Mouse (Mus musculus) ES-E14 (cell line): Measurements from ENCODE around the gene Il3. TPM values are rescaled to one million over a fixed set of nuclear protein-coding genes. Genes with fewer than 3 reads are reported as not detected.
A peak's percentile ranks its signal among the peaks of the same experiment; 100 is the strongest.

Experiments
- DNase-seq: peaks from one replicate; pipeline ENCODE4 v3.0.0-alpha.2; 2013; ENCODE audit warnings: low read depth, low spot score
- H3K27ac ChIP-seq: 2 replicates; pipeline ENCODE4 v1.5.1; 2012; ENCODE audit warnings: low read depth, mild to moderate bottlenecking, low read length, moderate library complexity, mixed read lengths; ENCODE audit not compliant: poor library complexity, insufficient read depth, severe bottlenecking
- H3K36me3 ChIP-seq: 2 replicates; pipeline ENCODE4 v1.6.1; 2012; ENCODE audit warnings: mild to moderate bottlenecking, low read length, moderate library complexity, mixed read lengths; ENCODE audit not compliant: control insufficient read depth, poor library complexity, insufficient read depth, severe bottlenecking
- H3K4me1 ChIP-seq, 2 experiments: fragments of 150-350 bp in 1 of 2; sonication (generic) in 1 of 2; 2 replicates each; pipeline ENCODE4 v1.6.1; 2012; ENCODE audit warnings: low read length in 2 of 2, mild to moderate bottlenecking in 1 of 2, mixed read lengths in 1 of 2; ENCODE audit not compliant: control insufficient read depth in 2 of 2, insufficient read depth in 2 of 2, poor library complexity in 1 of 2
- H3K4me3 ChIP-seq, 2 experiments: fragments of 150-350 bp in 1 of 2; sonication (generic) in 1 of 2; 2 replicates each; pipeline ENCODE4 v1.5.1; 2012; ENCODE audit warnings: low read length in 2 of 2, low read depth in 1 of 2, mild to moderate bottlenecking in 1 of 2, mixed read lengths in 1 of 2; ENCODE audit not compliant: insufficient read depth in 1 of 2, poor library complexity in 1 of 2, severe bottlenecking in 1 of 2
- H3K9ac ChIP-seq: 2 replicates; pipeline ENCODE4 v1.6.1; 2012; ENCODE audit warnings: low read depth, mild to moderate bottlenecking, low read length, mixed read lengths; ENCODE audit not compliant: poor library complexity, insufficient read depth, severe bottlenecking
- H3K9me3 ChIP-seq: fragments of 150-350 bp; sonication (generic); 2 replicates; pipeline ENCODE4 v1.6.1; 2012; ENCODE audit warnings: low read depth, mild to moderate bottlenecking, low read length; ENCODE audit not compliant: control insufficient read depth, insufficient read depth
- CHD2 ChIP-seq: IDR thresholded peaks from 2 replicates; pipeline ENCODE4 v1.6.1; 2014; ENCODE audit warnings: mild to moderate bottlenecking, low read depth, low read length, inconsistent platforms
- HCFC1 ChIP-seq: IDR thresholded peaks from 2 replicates; pipeline ENCODE4 v1.6.1; 2012; ENCODE audit warnings: low read length, inconsistent platforms, borderline replicate concordance; ENCODE audit not compliant: insufficient read depth
- MAFK ChIP-seq: IDR thresholded peaks from 2 replicates; pipeline ENCODE4 v1.6.1; 2014; ENCODE audit warnings: mild to moderate bottlenecking, low read depth, low read length, inconsistent platforms; ENCODE audit not compliant: insufficient read depth
- ZC3H11A ChIP-seq: IDR thresholded peaks from 2 replicates; pipeline ENCODE4 v1.6.1; 2012; ENCODE audit warnings: low read depth, mild to moderate bottlenecking, inconsistent platforms, low read length, borderline replicate concordance
- ZNF384 ChIP-seq: IDR thresholded peaks from 2 replicates; pipeline ENCODE4 v1.6.1; 2012; ENCODE audit warnings: low read depth, low read length, inconsistent platforms
- in situ Hi-C, 2 experiments: fragments of 600-800 bp; cut with MboI; formaldehyde crosslinking; loops; one replicate each; pipeline ENCODE4 v1.15.1; 2025; ENCODE audit warnings: low sequenced_read_pairs in 2 of 2, inconsistent platforms in 1 of 2; ENCODE audit not compliant: unreplicated experiment in 2 of 2
- total RNA-seq: library from RNA; depleted of rRNA; stranded (reverse); fragments of 300-350 nt; gene quantifications from 2 replicates; pipeline ENCODE4 v1.2.3, GENCODE M21; 2012

Il3 gene
- total RNA-seq, 1 experiment = not detected

DNA sequence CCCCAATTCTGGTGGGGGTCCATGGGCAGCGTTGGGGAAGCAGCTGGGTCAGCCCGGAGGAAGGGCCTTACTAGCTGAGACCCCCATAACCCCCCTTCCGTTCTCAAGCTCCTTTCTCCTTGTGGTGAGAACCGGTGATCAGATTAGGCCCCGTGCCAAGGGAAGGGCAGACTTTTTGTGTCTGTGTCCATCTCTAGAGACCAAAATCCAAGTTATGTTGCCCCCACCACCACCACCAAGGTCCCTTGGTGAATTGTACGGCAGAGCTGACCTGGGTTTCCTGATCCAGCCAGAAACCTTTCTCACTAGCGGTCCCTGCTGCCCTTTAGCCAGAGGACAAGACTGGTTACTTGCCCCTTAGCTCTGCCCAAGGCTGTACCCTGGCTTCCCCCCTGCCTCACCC is 37.4 kb upstream of the Il3 start:
- Histone ChIP-seq H3K4me3 (peak overlapping the region; percentile 61 to 90), H3K9ac (peak overlapping the region; percentile 51), H3K36me3 (no peaks in the 10 kb centered on the region), H3K9me3 (no peaks in the 10 kb centered on the region), H3K4me1 (peaks cover 0 to 6% of the 10 kb centered on the region in 2 experiments; a peak in 1 of 4 replicates), H3K27ac (no peak overlapping the region)
- no peak for DNase-seq
- in situ Hi-C loops = no loop called here
- no peak for TF ChIP-seq HCFC1
- TF ChIP-seq MAFK = no peak
- TF ChIP-seq ZNF384 = no peak
- TF ChIP-seq ZC3H11A = no peak
- TF ChIP-seq CHD2 = no peak

DNA sequence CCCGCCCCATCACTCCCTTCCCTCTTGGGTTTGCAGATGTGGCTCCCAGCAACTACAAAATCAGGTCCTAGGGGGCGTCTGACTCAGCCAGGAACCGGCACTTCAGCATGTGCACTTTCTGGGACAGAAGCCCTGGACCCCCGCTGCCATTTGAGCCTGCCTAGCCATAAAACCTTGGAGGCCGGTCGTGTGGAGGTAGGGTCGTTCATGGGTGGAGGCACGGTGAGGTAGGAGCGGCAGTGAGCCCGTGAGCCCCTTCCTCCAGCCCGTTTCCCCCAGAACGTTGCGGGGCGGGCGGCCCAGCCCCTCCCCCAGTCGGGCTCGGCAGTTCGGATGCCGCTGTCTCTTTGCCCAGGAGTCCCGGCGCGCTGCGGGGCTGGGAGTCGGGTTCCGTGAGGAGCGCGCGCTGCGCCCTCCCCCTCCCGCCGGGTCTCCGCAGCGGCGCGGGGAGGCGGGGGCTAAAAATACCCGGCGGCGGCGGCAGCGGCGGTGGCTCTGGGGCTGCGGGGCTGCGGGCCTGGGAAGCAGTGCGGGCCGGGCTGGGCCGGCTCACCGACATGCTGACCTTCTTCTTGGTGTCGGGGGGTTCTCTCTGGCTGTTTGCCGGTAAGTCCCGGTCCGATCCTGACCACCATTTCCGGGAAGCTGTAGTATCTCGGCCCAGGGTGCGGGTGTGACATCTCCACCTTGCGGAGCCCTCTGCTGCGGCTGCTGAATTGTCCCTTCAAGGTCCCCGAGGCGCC is 36.8 kb upstream of the Il3 start, which contains the start of gene Acsl6:
Gene Acsl6, plus strand, starts transcription at position 71 of the 743 bp plus-strand sequence.
- Histone ChIP-seq H3K9me3 (no peaks in the 10 kb centered on the region), H3K9ac (peak within 1 kb of the TSS; percentile 51), H3K36me3 (no peaks in the 10 kb centered on the region), H3K4me3 (peak within 1 kb of the TSS; percentile 61 to 90), H3K4me1 (peaks cover 0 to 6% of the 10 kb centered on the region in 2 experiments; a peak in 1 of 4 replicates), H3K27ac (no peak within 1 kb of the TSS)
- in situ Hi-C loops = no loop called here
- peak; percentile 40 for DNase-seq
- TF ChIP-seq HCFC1 = no peak
- TF ChIP-seq CHD2 = no peak
- TF ChIP-seq ZC3H11A = no peak
- TF ChIP-seq ZNF384 = no peak
- TF ChIP-seq MAFK = no peak

DNA sequence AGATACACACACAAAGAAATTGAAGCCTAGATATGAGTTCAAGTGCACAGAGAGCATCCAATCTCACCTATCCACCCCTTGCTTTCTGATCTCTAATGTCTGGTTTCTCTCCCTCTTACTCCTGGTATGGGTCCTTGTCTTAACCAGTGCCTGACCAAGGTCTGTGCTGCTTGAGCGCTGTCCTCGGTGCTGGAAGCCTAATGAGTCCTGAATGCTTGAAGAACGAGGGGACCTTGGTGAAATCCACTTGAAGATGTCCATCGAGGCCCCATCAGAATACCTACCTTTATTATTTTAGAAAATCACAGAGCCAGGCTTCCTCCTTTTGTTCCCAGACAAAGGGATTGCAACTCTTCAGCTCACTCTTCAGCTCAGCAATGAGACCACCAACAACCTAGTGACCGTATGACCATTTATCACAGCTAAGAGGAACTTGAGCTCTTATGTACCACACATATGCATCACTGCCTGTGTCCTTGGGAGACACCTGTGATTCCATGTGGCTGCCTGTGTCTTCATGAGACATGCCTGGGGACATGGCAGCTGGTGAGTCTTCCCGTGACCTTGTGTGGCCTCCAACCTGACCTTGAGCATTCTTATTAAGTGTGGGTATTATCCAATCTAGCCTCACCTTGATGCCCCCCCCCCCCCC is 36.1 kb upstream of the Il3 start:
- no peaks in the 10 kb centered on the region for H3K9me3 ChIP-seq
- no peak overlapping the region for H3K27ac ChIP-seq
- no peaks in the 10 kb centered on the region for H3K36me3 ChIP-seq
- in situ Hi-C loops = no loop called here
- TF ChIP-seq CHD2 = no peak
- no peak for TF ChIP-seq ZC3H11A
- TF ChIP-seq HCFC1 = no peak; the same call in 1 of the 2 replicates
- no peak for TF ChIP-seq ZNF384
- no peak for TF ChIP-seq MAFK
- peak; percentile 76 for DNase-seq
- H3K4me3 ChIP-seq = no peak overlapping the region
- H3K9ac ChIP-seq = no peak overlapping the region
- H3K4me1 ChIP-seq = peaks cover 0 to 6% of the 10 kb centered on the region in 2 experiments; a peak in 1 of 4 replicates

DNA sequence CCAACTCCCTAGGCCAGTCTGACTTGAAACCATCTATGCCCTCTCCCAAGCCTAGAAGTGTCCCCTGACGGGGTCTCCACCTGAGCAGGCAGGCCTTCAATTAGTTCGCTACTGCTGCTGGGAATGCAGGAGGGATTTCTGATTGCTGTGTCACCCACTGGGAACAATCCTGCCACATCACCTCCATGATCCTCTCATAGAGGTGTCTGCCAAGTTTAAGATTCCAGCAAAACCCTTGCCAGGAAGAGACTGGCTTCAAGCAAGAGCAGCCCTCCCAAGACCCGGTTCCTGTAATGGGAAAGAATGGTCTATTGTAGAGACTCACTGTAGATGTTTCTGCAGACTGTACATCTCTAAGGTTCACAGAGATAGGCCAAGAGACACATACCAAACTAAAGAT is 35.5 kb upstream of the Il3 start:
- no peak; the same call in 1 of the 2 replicates for TF ChIP-seq HCFC1
- no peak for TF ChIP-seq CHD2
- no peak for TF ChIP-seq ZNF384
- no peak for TF ChIP-seq MAFK
- TF ChIP-seq ZC3H11A = no peak
- DNase-seq = no peak
- in situ Hi-C loops = no loop called here

More for the DNA sequence above, 35.5 kb upstream of the Il3 start:
- Histone ChIP-seq H3K9ac (no peak overlapping the region), H3K36me3 (no peaks in the 10 kb centered on the region), H3K4me1 (peaks cover 0 to 6% of the 10 kb centered on the region in 2 experiments; a peak in 1 of 4 replicates), H3K4me3 (no peak overlapping the region), H3K9me3 (no peaks in the 10 kb centered on the region), H3K27ac (no peak overlapping the region)
